In genomic region chr9:21960135-21960534, GRCm38 (mm10) we compare ENCODE assay signal across 9 mouse cellular contexts. TPM values are rescaled to one million over a fixed set of nuclear protein-coding genes. Genes with fewer than 3 reads are reported as not detected.
A peak's percentile ranks its signal among the peaks of the same experiment; 100 is the strongest.
DNase-seq lines count a peak whose midpoint lies in the region; ATAC-seq lines count a peak whose summit lies in the region.
"Had no signal": no experiment of that assay in that cellular context is flagged by ENCODE, and none has a peak within 500 bp of the region (broad histone marks: within the 10 kb centered on the region; RNA-seq: fewer than 3 reads in every experiment).

No protein-coding gene starts in this region.

- 53% methylated on average over 9 of the region's 9 CpGs for WGBS in heart, embryonic 12.5 days
- WGBS in midbrain, embryonic 13.5 days, result 64% methylated on average over 9 of the region's 9 CpGs
- WGBS in midbrain, embryonic 11.5 days, result 57% methylated on average over 9 of the region's 9 CpGs

- peaks cover 18% of the 10 kb centered on the region for H3K36me3 ChIP-seq in heart, embryonic 12.5 days
- 0 out of 2 replicates have a peak, but pooled peaks cover 4% of the 10 kb centered on the region for H3K36me3 ChIP-seq in midbrain, embryonic 13.5 days
- no peaks in the 10 kb centered on the region for H3K36me3 ChIP-seq in midbrain, embryonic 11.5 days (ENCODE audit: control insufficient read depth, insufficient read depth, low read length)
- H3K36me3 ChIP-seq: heart, embryonic 15.5 days had no signal

- no peak overlapping the region for H3K9ac ChIP-seq in heart, embryonic 12.5 days
- H3K9ac ChIP-seq in midbrain, embryonic 13.5 days (replicated peaks), result 0 out of 2 replicates have a peak overlapping the region, but pooled peaks have one; percentile 14
- no peak overlapping the region for H3K9ac ChIP-seq in midbrain, embryonic 11.5 days (ENCODE audit: low read length)

- H3K4me3 ChIP-seq in heart, embryonic 12.5 days, result peak overlapping the region; percentile 55; the same call in 1 of the 2 replicates
- H3K4me3 ChIP-seq in midbrain, embryonic 13.5 days (replicated peaks), result no peak overlapping the region
- H3K4me3 ChIP-seq in midbrain, embryonic 11.5 days (ENCODE audit: low read depth, low read length), result no peak overlapping the region
- H3K4me3 ChIP-seq: heart, embryonic 15.5 days had no signal

- no peak for ATAC-seq in heart, embryonic 12.5 days (ENCODE audit: insufficient number of reproducible peaks, low FRiP score)
- ATAC-seq in midbrain, embryonic 13.5 days, result no peak
- ATAC-seq in midbrain, embryonic 11.5 days (ENCODE audit: low FRiP score), result no peak

- peaks cover 26% of the 10 kb centered on the region for H3K27me3 ChIP-seq in heart, embryonic 12.5 days (replicated peaks)
- H3K27me3 ChIP-seq in midbrain, embryonic 13.5 days, result peaks cover 55% of the 10 kb centered on the region
- H3K27me3 ChIP-seq in midbrain, embryonic 11.5 days (ENCODE audit: control insufficient read depth, insufficient read depth, low read length), result peaks cover 45% of the 10 kb centered on the region

- peaks cover 40% of the 10 kb centered on the region for H3K4me1 ChIP-seq in heart, embryonic 12.5 days (replicated peaks)
- H3K4me1 ChIP-seq in midbrain, embryonic 13.5 days (replicated peaks), result peaks cover 32% of the 10 kb centered on the region
- peaks cover 31% of the 10 kb centered on the region for H3K4me1 ChIP-seq in midbrain, embryonic 11.5 days (ENCODE audit: control insufficient read depth, insufficient read depth, low read length)

- DNase-seq in heart, adult 18-20 months, result no peak
- DNase-seq in midbrain, embryonic 11.5 days (ENCODE audit: low spot score, missing footprints), result no peak
- peak; percentile 24 to 62 for DNase-seq in kidney, postnatal 25 days
- DNase-seq in adrenal gland, postnatal 25 days, result no peak
- DNase-seq in spleen, postnatal 10 days (ENCODE audit: low spot score in 2 of 2), result no peak
- DNase-seq in urinary bladder, postnatal 14 days (ENCODE audit: low spot score), result no peak

- peak overlapping the region; percentile 92 for H3K4me2 ChIP-seq in heart, embryonic 12.5 days
- no peak overlapping the region for H3K4me2 ChIP-seq in midbrain, embryonic 13.5 days (replicated peaks)
- no peak overlapping the region for H3K4me2 ChIP-seq in midbrain, embryonic 11.5 days

- no peaks in the 10 kb centered on the region for H3K9me3 ChIP-seq in heart, embryonic 12.5 days (replicated peaks)
- H3K9me3 ChIP-seq in midbrain, embryonic 13.5 days, result no peaks in the 10 kb centered on the region
- no peaks in the 10 kb centered on the region for H3K9me3 ChIP-seq in midbrain, embryonic 11.5 days (ENCODE audit: control insufficient read depth, low read length)
- H3K9me3 ChIP-seq: heart, embryonic 15.5 days had no signal

- H3K27ac ChIP-seq in heart, embryonic 12.5 days (ENCODE audit: poor library complexity, severe bottlenecking), result no peak overlapping the region
- no peak overlapping the region for H3K27ac ChIP-seq in midbrain, embryonic 13.5 days
- H3K27ac ChIP-seq in midbrain, embryonic 11.5 days (ENCODE audit: low read depth, low read length), result no peak overlapping the region
- H3K27ac ChIP-seq: heart, embryonic 15.5 days had no signal

RNA-seq across cellular contexts. Expression of gene Epor, which starts 3.2 kb away (rescaled TPM):
- 10.9 and 12.0 TPM in 2 replicates for polyA plus RNA-seq in heart, embryonic 12.5 days (2016; fragmentation: Nextera tagmentation; extraction: Ambion mirVana)
- total RNA-seq in heart, adult 18-20 months (2021), result 1 to 10 TPM in 1 of 2 experiments, under 1 TPM in 1; 0.84 to 2.1 TPM
- polyA plus RNA-seq in midbrain, embryonic 13.5 days (2015; fragmentation: Nextera tagmentation; extraction: Ambion mirVana), result 1.4 and 2.5 TPM in 2 replicates
- polyA plus RNA-seq in midbrain, embryonic 11.5 days (2014; fragmentation: Nextera tagmentation; extraction: Ambion mirVana), result 3.4 and 5.2 TPM in 2 replicates
- 1.6 and 1.8 TPM in 2 replicates for total RNA-seq in adrenal gland, postnatal 25 days (2021)

RNA-seq across cellular contexts. Expression of gene Swsap1, which starts 4.6 kb away (rescaled TPM):
- 4.8 and 5.8 TPM in 2 replicates for polyA plus RNA-seq in heart, embryonic 12.5 days (2016; fragmentation: Nextera tagmentation; extraction: Ambion mirVana)
- total RNA-seq in heart, adult 18-20 months (2021), result 1 to 10 TPM; 7.6 to 7.8 TPM
- polyA plus RNA-seq in midbrain, embryonic 13.5 days (2015; fragmentation: Nextera tagmentation; extraction: Ambion mirVana), result 9.8 and 12.6 TPM in 2 replicates
- polyA plus RNA-seq in midbrain, embryonic 11.5 days (2014; fragmentation: Nextera tagmentation; extraction: Ambion mirVana), result 20.3 and 22.3 TPM in 2 replicates
- 14.0 and 19.4 TPM in 2 replicates for total RNA-seq in adrenal gland, postnatal 25 days (2021)

RNA-seq across cellular contexts. Expression of gene Plppr2, which starts 23.3 kb away (rescaled TPM):
- 8.2 and 8.4 TPM in 2 replicates for polyA plus RNA-seq in heart, embryonic 12.5 days (2016; fragmentation: Nextera tagmentation; extraction: Ambion mirVana)
- 1 to 10 TPM; 2.4 to 3.0 TPM for total RNA-seq in heart, adult 18-20 months (2021)
- polyA plus RNA-seq in midbrain, embryonic 13.5 days (2015; fragmentation: Nextera tagmentation; extraction: Ambion mirVana), result 65.8 and 72.0 TPM in 2 replicates
- 19.1 and 22.2 TPM in 2 replicates for polyA plus RNA-seq in midbrain, embryonic 11.5 days (2014; fragmentation: Nextera tagmentation; extraction: Ambion mirVana)
- total RNA-seq in adrenal gland, postnatal 25 days (2021), result 35.6 and 40.5 TPM in 2 replicates

RNA-seq across cellular contexts. Expression of gene Rgl3, which starts 29.1 kb away (rescaled TPM):
- 1.7 and 2.0 TPM in 2 replicates for polyA plus RNA-seq in heart, embryonic 12.5 days (2016; fragmentation: Nextera tagmentation; extraction: Ambion mirVana)
- 1 to 10 TPM; 4.8 to 7.1 TPM for total RNA-seq in heart, adult 18-20 months (2021)
- 1.0 and 1.4 TPM in 2 replicates for polyA plus RNA-seq in midbrain, embryonic 13.5 days (2015; fragmentation: Nextera tagmentation; extraction: Ambion mirVana)
- 0.97 and 2.2 TPM in 2 replicates for polyA plus RNA-seq in midbrain, embryonic 11.5 days (2014; fragmentation: Nextera tagmentation; extraction: Ambion mirVana)
- total RNA-seq in adrenal gland, postnatal 25 days (2021), result 33.9 and 66.9 TPM in 2 replicates

RNA-seq across cellular contexts. Expression of gene Tmem205, which starts 32.8 kb away (rescaled TPM):
- 38.3 and 38.4 TPM in 2 replicates for polyA plus RNA-seq in heart, embryonic 12.5 days (2016; fragmentation: Nextera tagmentation; extraction: Ambion mirVana)
- 10 to 100 TPM; 72.7 to 81.2 TPM for total RNA-seq in heart, adult 18-20 months (2021)
- polyA plus RNA-seq in midbrain, embryonic 13.5 days (2015; fragmentation: Nextera tagmentation; extraction: Ambion mirVana), result 41.1 and 42.0 TPM in 2 replicates
- 30.6 and 35.7 TPM in 2 replicates for polyA plus RNA-seq in midbrain, embryonic 11.5 days (2014; fragmentation: Nextera tagmentation; extraction: Ambion mirVana)
- 471 and 609 TPM in 2 replicates for total RNA-seq in adrenal gland, postnatal 25 days (2021)

Comparison
In these comparisons a context has a peak if more than half of its experiments do, and no peak if none do; other contexts are left out.
1. DNase-seq: peak in kidney, postnatal 25 days (2 of 2); none in heart, adult 18-20 months (0 of 2), midbrain, embryonic 11.5 days (single experiment), adrenal gland, postnatal 25 days (single experiment), spleen, postnatal 10 days (0 of 2) and urinary bladder, postnatal 14 days (single experiment).